Mouse (Mus musculus): ENCODE results near the gene Sp3. TPM values are rescaled to one million over a fixed set of nuclear protein-coding genes. Genes with fewer than 3 reads are reported as not detected.

The Sp3 gene
- polyA plus RNA-seq (2012): 11.0 and 13.9 TPM in 2 replicates

DNA sequence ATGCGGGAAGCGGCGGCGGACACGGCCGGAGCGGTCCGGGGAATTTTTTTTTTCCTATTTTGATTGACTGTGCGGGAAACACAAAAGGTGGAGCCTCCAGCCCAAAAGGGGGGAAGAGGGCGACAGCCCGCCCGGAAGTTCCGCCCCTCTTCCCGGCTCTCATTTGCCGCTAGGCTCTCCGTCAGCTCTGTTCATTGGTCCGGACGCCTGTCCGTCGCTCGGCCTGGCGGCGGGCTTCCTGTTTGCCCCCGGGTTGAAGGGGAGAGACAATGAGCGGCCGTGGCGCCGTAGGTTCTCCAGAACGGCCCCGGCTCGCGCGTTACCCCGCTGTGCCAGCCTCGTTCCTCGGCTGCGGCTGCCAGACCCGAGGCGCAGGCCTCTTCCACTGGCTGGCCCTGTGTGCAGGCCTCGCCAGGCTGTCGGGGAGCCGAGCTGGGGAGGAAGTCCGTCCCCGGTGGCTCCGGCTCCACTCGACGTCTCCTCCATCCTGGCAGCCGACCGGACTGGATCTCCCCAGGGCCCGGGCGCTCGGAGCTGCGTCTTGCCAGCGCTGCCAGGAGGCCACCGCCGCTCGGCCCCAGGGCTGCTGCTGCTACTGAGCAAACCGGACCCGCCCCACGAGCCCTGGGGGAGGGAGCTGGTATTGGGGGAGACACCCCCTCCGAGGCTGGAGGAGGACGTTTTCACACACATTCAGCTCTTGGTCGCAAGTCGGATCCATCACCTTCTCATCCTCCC is at the start of gene Sp3:
Gene Sp3 (minus strand): TSS at position 110 of the 738 bp plus-strand sequence.
- no peak for TF ChIP-seq GATA1 (IDR thresholded peaks at IDR 0.05; ENCODE audit: low read length)

- no peak for TF ChIP-seq GATA1 (IDR thresholded peaks at IDR 0.05; ENCODE audit: low read length)
Observed at GRCm38 (mm10) chr2:73029846-73030245, 49.6 kb upstream of the Sp3 start.

- TF ChIP-seq GATA1 (IDR thresholded peaks at IDR 0.05; ENCODE audit: low read length): no peak
Observed at GRCm38 (mm10) chr2:73028019-73028418, 47.8 kb upstream of the Sp3 start.

- TF ChIP-seq GATA1 (IDR thresholded peaks at IDR 0.05; ENCODE audit: low read length): no peak
Observed at GRCm38 (mm10) chr2:73027126-73027525, 46.9 kb upstream of the Sp3 start.

- no peak for TF ChIP-seq GATA1 (IDR thresholded peaks at IDR 0.05; ENCODE audit: low read length)
Observed at GRCm38 (mm10) chr2:73023803-73024202, 43.6 kb upstream of the Sp3 start.

DNA sequence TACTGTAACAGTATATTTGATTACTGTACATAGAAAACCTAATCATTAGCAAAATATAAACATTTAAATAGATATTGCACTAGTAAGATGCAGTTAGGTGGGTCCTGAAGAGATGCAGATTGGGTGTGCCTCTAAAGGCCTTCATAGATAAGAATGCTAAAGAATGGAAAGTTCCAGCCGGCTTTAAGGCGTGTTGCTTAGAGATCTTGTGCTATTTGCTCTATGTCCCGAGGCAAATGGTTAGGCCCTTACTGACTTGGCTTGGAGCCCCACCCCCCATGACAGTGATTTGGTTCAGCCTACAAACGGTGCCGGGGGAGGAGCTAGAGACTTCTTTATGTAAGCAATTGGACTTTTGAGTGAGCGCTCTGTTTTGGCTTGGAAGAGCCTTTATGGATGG is 40.8 kb upstream of the Sp3 start:
- TF ChIP-seq GATA1 (IDR thresholded peaks at IDR 0.05; ENCODE audit: low read length): no peak

- no peak for TF ChIP-seq GATA1 (IDR thresholded peaks at IDR 0.05; ENCODE audit: low read length)
Observed at GRCm38 (mm10) chr2:73019371-73020146, 39.3 kb upstream of the Sp3 start.

GRCm38 (mm10) chr2:73012636-73013035 is 32.4 kb upstream of the Sp3 start:
- no peak for TF ChIP-seq GATA1 (IDR thresholded peaks at IDR 0.05; ENCODE audit: low read length)

GRCm38 (mm10) chr2:73007472-73007871 is 27.2 kb upstream of the Sp3 start:
- TF ChIP-seq GATA1 (IDR thresholded peaks at IDR 0.05; ENCODE audit: low read length): no peak

GRCm38 (mm10) chr2:73005611-73006515 is 25.6 kb upstream of the Sp3 start:
- TF ChIP-seq GATA1 (IDR thresholded peaks at IDR 0.05; ENCODE audit: low read length): no peak

- TF ChIP-seq GATA1 (IDR thresholded peaks at IDR 0.05; ENCODE audit: low read length): no peak
Observed at GRCm38 (mm10) chr2:73003751-73004717, 23.8 kb upstream of the Sp3 start.

- no peak for TF ChIP-seq GATA1 (IDR thresholded peaks at IDR 0.05; ENCODE audit: low read length)
Observed at GRCm38 (mm10) chr2:73003049-73003448, 22.8 kb upstream of the Sp3 start.

DNA sequence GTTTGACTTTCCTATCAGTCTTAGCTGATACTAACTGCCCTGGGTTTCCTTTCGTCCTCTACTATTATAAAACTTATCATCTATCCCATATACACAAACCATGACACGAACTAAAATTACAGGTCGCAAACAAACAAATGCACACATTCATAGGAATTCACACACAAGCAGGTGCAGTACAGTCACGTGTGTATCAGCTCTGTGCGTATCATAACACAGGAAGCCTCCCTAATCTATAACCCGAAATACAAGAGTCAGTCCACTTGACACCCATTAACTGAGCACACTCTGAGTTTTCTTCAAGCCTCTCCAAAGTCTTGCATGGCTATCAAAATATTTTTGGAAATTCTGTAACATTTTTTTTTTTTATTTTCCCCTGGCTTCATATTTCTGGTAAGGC is 22.2 kb upstream of the Sp3 start:
- no peak for TF ChIP-seq GATA1 (IDR thresholded peaks at IDR 0.05; ENCODE audit: low read length)

- no peak for TF ChIP-seq GATA1 (IDR thresholded peaks at IDR 0.05; ENCODE audit: low read length)
Observed at GRCm38 (mm10) chr2:73001994-73002393, 21.7 kb upstream of the Sp3 start.

GRCm38 (mm10) chr2:73000194-73000593 is 19.9 kb upstream of the Sp3 start:
- peak; percentile 72 for TF ChIP-seq GATA1 (IDR thresholded peaks at IDR 0.05; ENCODE audit: low read length)

Measured in G1E-ER4 (cell line).